Mouse (Mus musculus): ENCODE data around the gene Hfe2. TPM values are rescaled to one million over a fixed set of nuclear protein-coding genes. Genes with fewer than 3 reads are reported as not detected.
"Not testable (repeated sequence)": the region's sequence is repeated elsewhere in the genome, so short reads cannot be mapped to it uniquely, and the experiment has no call there.

Gene Hfe2
- polyA plus RNA-seq, 1 experiment from 2014 or later: 0.84 TPM

DNA sequence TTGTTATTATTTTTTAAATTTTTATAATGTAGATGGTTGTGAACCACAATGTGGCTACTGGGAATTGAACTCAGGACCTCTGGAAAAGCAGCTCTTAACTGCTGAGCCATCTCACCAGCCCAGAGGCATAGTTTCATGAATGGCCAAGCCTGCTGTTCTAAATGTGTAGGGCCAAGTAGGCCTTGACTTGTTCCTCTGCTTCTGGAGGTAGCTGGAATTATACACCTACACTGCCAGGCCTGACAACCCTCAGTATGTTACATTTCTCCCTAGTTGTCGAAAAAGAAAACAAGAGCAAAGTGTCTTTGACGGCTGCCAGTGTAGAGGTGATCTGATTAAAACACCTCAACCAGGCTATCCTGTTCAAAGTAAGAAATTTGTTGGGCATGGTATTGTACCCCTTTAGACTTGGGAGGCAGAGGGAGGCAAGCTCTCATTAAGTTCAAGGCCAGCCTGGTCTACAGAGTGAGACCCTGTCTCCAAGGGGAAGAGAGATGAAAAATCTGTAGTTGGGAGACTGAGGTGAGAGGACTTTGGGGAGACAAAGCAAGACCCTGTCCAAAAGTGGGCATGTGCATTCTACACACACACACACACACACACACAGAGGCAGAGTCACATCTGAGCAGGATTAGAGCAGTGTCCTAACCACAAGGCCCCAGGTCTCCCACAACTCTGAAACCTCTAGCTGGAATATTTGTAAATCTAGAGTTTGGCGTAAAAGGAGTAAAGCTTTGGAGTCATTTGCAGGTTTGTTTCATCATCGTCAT, 26.3 kb upstream of the Hfe2 start:
- Histone ChIP-seq H3K9ac (no peak overlapping the region), H3K4me3 (replicated peaks) (no peak overlapping the region), H3K27me3 (peaks cover 8% of the 10 kb centered on the region; the same call in 1 of the 2 replicates), H3K36me3 (replicated peaks) (no peaks in the 10 kb centered on the region), H3K9me3 (no peaks in the 10 kb centered on the region), H3K4me2 (no peak overlapping the region), H3K4me1 (peaks cover 3% of the 10 kb centered on the region), H3K27ac (no peak overlapping the region)
- 84% methylated on average over 4 of the region's 4 CpGs for WGBS
- no peak for ATAC-seq (ENCODE audit: low FRiP score)

DNA sequence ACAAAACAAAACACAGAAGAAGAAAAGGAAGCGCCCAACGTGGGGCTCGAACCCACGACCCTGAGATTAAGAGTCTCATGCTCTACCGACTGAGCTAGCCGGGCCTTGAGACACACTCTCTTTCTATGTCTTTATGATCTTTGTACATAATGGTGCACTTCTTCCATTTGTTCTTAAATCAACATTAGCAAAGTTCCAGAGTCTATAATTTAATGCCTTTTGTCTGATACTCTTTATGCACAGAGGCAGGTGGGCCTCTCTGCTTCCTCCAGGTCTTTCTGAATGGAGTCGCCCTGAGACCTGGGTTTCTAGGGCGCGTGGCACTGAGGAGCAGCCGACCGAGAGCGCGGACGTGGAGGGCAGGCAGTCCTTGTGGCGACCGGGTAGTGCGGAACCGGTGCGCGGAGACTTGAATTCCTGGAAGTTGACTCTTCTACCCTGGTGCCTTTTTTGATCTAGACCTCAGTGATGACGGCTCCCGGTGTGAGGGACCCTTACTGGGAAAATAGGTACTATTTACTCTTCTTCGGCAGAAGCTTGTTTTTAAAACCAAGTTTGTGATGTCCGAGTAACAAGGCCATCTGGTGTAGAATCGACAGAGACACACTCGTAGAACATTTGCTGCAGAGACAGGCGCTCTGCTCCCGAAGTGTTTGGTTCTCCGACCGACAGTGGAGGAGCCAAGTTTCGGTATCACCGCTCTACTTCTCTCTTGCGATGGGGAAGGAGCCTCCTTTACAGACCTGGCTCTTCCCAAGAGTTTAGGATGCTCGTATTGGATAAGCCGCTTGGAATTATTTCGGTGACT, 25.3 kb upstream of the Hfe2 start:
- Histone ChIP-seq H3K4me3 (replicated peaks) (peak overlapping the region; percentile 68), H3K4me2 (peak overlapping the region; percentile 78), H3K9me3 (no peaks in the 10 kb centered on the region), H3K27me3 (peaks cover 8% of the 10 kb centered on the region; the same call in 1 of the 2 replicates), H3K9ac (peak overlapping the region; percentile 70), H3K27ac (peak overlapping the region; percentile 78), H3K4me1 (peaks cover 3% of the 10 kb centered on the region), H3K36me3 (replicated peaks) (no peaks in the 10 kb centered on the region)
- WGBS: under 1% methylated on average over 36 of the region's 36 CpGs
- ATAC-seq (ENCODE audit: low FRiP score): peak; percentile 55

DNA sequence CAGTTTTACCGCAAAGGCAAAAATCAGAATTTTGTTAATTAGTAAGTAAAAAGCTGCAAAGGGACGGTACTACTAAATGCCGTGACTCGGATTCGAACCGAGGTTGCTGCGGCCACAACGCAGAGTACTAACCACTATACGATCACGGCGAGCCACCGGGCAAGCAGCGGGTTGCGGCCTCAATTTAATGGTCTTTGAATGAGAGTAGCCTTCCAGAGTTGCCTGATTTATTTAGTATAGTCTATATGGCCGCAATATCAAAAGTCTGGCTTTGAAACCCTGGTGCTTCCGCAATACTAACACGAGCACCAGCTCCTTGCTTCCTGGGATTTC, 24.7 kb upstream of the Hfe2 start:
- peak overlapping the region; percentile 88 for H3K27ac ChIP-seq
- peaks cover 8% of the 10 kb centered on the region; the same call in 1 of the 2 replicates for H3K27me3 ChIP-seq
- H3K4me3 ChIP-seq (replicated peaks): peak overlapping the region; percentile 68
- ATAC-seq (ENCODE audit: low FRiP score): peak; percentile 73
- under 1% methylated on average over 17 of the region's 17 CpGs for WGBS
- peak overlapping the region; percentile 74 for H3K9ac ChIP-seq
- H3K9me3 ChIP-seq: no peaks in the 10 kb centered on the region
- H3K4me2 ChIP-seq: peak overlapping the region; percentile 78
- peaks cover 3% of the 10 kb centered on the region for H3K4me1 ChIP-seq
- H3K36me3 ChIP-seq (replicated peaks): no peaks in the 10 kb centered on the region

DNA sequence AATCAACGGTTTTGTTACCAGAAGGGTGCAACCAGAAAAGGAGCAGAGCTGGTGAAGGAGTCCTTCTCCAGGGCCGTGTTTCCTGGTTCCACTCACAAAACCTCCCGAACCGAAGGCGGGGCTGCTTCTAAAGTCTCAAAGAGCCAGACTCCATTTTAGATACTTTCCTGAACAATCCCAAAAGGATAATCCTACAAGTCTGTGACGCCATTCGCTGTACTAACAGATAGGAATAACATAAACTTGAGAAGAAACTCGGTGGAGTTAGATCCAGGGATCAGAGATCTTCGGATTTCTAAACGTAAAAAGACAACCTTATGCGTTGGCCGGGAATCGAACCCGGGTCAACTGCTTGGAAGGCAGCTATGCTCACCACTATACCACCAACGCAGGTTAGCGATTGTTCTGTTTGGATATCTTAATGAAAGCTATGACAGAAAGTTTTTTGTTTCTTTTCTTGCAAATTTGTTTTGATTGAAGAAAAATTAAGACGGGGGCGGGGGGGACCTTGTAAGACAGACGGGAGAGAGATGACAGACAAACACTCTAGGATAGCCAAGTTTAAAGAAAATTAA, 24.2 kb upstream of the Hfe2 start:
- Histone ChIP-seq H3K9me3 (no peaks in the 10 kb centered on the region), H3K4me1 (peaks cover 3% of the 10 kb centered on the region), H3K27ac (peak overlapping the region; percentile 88), H3K27me3 (peaks cover 8% of the 10 kb centered on the region; the same call in 1 of the 2 replicates), H3K9ac (peak overlapping the region; percentile 74), H3K36me3 (replicated peaks) (no peaks in the 10 kb centered on the region), H3K4me3 (replicated peaks) (peak overlapping the region; percentile 68), H3K4me2 (peak overlapping the region; percentile 78)
- under 1% methylated on average over 19 of the region's 19 CpGs for WGBS
- peak; percentile 68 for ATAC-seq (ENCODE audit: low FRiP score)

DNA sequence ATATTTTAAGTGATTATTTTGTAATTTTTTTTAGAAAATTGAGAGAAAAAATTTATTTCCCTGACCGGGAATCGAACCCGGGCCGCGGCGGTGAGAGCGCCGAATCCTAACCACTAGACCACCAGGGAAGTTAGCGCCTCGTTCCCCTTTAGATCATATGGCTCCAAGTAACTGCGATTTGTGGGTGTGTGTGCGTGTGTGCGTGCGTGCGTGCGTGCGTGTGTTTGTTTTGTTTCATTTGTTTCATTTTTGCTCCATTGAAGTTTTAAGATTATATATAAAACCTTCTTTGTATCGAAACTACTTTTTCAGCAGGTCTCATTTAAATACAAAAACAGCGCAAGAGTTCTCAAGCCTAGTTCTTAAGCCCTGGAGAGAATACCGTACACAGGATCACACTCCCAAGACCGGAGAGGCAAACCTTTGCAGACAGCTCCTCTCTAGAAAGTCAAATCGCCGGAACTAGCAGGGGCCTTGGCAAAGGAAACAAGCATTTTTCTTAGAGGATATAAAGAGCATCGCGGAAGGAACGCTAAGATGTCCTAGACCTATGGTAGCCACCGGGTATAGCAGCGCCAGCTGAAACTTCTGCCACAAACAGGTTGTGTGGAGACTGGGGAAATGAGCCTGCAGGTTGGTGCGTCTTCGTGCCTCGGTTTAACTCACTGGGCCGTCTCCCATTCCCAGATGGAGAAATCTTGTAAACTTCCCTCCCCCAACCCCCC, 23.4 kb upstream of the Hfe2 start:
- H3K9ac ChIP-seq: peak overlapping the region; percentile 61

DNA sequence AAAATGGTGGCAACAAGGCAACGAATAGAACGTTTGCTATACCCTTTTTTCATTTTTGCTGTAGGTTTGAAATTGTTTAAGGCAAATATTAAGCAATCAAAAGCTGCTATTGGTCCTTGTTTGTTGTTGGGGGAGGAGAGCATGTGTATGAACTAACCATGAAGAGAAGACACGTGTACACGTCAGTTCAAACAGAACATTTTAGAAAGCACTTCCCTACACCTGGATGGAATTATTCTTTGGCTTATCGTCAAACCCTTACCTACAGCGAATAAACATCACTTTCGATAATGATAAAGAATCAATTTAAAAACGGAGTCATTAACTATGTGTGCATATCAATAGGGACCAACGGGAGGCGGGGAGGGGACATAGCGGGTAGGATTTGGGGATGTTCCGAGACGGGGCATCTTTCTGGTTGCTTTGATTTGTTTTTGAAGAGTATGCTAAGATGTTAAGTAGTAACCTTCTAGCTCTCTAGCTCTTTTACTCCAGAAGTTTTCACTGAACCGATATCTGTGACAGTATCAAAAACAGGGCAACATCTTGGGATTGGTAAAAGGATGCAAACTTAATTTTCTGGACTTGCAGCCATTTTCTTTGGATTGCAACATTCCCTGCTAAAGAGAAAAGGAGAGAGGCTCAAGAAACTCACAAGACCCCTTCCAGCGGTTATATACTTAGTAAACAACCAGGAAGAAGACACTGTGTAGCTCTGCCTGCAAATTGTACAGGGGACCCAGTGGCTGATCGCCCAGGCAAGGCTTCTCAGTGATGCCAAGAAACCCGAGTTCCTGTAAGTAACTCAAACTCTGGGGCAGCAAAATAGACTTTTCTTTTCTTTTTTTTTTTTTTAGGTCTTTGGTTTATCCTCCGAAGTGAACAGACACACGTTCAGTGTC, 22.5 kb upstream of the Hfe2 start:
- H3K9me3 ChIP-seq: no peaks in the 10 kb centered on the region
- under 1% methylated on average over 19 of the region's 19 CpGs for WGBS
- H3K27me3 ChIP-seq: no peaks in the 10 kb centered on the region
- H3K9ac ChIP-seq: peak overlapping the region; percentile 61
- peak overlapping the region; percentile 20; the same call in 1 of the 2 replicates for H3K27ac ChIP-seq
- no peaks in the 10 kb centered on the region for H3K36me3 ChIP-seq (replicated peaks)
- peak overlapping the region; percentile 78 for H3K4me2 ChIP-seq
- ATAC-seq (ENCODE audit: low FRiP score): no peak
- peak overlapping the region; percentile 68 for H3K4me3 ChIP-seq (replicated peaks)
- no peaks in the 10 kb centered on the region; the same call in none of the 2 replicates for H3K4me1 ChIP-seq

More for the DNA sequence above, 23.4 kb upstream of the Hfe2 start:
- Histone ChIP-seq H3K4me1 (peaks cover 3% of the 10 kb centered on the region), H3K4me3 (replicated peaks) (peak overlapping the region; percentile 68), H3K4me2 (peak overlapping the region; percentile 78), H3K36me3 (replicated peaks) (no peaks in the 10 kb centered on the region), H3K27me3 (peaks cover 2% of the 10 kb centered on the region; the same call in 1 of the 2 replicates), H3K9me3 (no peaks in the 10 kb centered on the region), H3K27ac (peak overlapping the region; percentile 20)
- ATAC-seq (ENCODE audit: low FRiP score): peak; percentile 77
- WGBS: under 1% methylated on average over 32 of the region's 32 CpGs

DNA sequence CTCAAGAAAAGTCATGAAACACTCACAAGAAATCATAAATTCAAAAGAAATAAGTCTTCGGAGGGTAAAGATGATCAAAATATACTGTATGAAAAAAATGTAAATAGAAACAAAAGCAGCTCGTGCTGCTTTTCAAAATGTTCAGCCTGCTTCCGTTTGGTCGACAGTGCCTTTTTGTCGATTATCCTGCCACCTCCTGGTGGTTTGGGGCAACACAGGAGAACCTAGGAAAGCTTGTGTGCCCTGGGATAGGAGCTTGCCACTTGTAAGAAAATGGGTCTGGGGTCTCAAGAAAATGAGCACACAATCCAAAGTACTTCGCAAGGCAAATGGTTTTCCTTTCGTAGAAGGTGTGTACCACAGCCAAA, 21.9 kb upstream of the Hfe2 start:
- H3K9me3 ChIP-seq: no peaks in the 10 kb centered on the region
- H3K27ac ChIP-seq: no peak overlapping the region
- H3K9ac ChIP-seq: no peak overlapping the region
- no peaks in the 10 kb centered on the region for H3K27me3 ChIP-seq
- H3K4me3 ChIP-seq (replicated peaks): peak overlapping the region; percentile 68
- no peaks in the 10 kb centered on the region for H3K36me3 ChIP-seq (replicated peaks)
- ATAC-seq (ENCODE audit: low FRiP score): no peak
- WGBS: under 1% methylated on average over 7 of the region's 7 CpGs
- peak overlapping the region; percentile 78 for H3K4me2 ChIP-seq
- no peaks in the 10 kb centered on the region; the same call in 1 of the 2 replicates for H3K4me1 ChIP-seq

DNA sequence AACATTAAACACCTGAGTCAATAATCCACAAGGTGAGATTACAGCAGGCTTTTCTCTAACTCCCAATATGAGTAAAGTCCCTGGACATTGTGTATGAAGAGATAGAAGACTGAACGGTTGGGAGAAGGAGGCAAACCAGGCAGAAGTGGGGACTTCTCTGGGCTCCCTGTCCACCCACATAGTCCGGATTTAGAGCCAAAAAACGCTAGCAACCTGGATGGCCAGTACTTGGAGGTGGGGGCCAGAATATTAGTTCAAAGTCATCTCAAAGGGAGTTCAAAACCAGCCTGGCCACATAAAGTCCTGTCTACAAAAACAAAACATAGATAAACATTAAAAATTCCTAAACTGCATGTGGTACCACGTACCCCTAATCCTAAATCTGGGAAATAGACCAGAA, 21.0 kb upstream of the Hfe2 start:
- Histone ChIP-seq H3K27me3 (no peaks in the 10 kb centered on the region), H3K4me1 (no peaks in the 10 kb centered on the region; the same call in 1 of the 2 replicates), H3K4me3 (replicated peaks) (no peak overlapping the region), H3K9me3 (no peaks in the 10 kb centered on the region), H3K9ac (no peak overlapping the region), H3K36me3 (replicated peaks) (no peaks in the 10 kb centered on the region), H3K4me2 (no peak overlapping the region), H3K27ac (no peak overlapping the region)
- WGBS: 71% methylated on average over 4 of the region's 4 CpGs
- no peak for ATAC-seq (ENCODE audit: low FRiP score)

DNA sequence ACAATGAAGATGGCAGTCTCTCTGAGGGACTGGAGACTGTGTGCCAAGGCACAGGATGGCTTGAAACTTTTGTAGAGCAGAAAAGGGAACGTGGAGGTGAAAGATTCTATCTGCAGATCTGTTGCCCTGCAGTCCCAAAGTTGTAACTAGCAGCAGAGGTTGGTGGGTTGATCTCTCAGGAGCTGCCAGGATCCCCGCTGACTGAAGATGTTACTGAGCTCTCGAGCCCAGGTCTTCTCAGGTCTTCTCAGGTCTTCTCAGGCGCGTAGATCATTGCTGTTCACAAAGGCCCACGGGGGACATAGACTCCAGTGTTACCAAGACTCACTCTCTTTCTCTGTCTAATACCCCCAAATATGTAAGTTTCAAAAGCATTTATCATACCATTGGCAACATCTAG, 20.0 kb upstream of the Hfe2 start:
- ATAC-seq (ENCODE audit: low FRiP score): no peak
- Histone ChIP-seq H3K9me3 (no peaks in the 10 kb centered on the region), H3K27me3 (no peaks in the 10 kb centered on the region), H3K4me3 (replicated peaks) (no peak overlapping the region), H3K9ac (no peak overlapping the region), H3K4me1 (no peaks in the 10 kb centered on the region; the same call in 1 of the 2 replicates), H3K27ac (no peak overlapping the region), H3K36me3 (replicated peaks) (no peaks in the 10 kb centered on the region), H3K4me2 (no peak overlapping the region)
- WGBS: 85% methylated on average over 6 of the region's 6 CpGs

DNA sequence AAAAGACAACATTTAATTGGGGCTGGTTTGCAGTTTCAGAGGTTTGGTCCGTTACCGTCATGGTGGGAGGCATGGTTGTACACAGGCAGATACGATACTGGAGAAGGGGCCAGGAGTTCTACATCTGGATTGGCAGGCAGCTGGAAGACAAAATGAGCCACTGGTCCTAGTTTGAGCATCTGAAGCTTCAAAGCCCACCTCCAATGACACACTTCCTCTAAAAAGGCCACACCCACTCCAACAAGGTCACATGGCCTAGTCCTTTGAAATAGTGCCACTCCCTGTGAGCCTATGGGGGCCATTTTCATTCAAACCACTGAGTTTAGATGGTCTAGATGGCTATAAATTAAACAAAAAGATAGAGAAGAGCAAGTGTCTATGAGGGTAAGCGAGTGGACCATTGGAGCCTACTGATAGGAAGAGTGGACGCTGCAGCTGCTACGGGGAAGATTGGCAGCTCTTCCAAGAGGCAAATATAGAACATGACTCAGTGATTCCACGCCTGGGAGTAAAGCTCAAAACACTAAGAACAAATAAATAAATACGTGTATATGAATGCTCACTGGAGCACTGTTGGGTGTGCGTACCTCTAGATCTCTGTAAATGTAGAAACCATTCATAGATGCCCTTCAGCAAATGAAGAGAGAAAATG, 18.4 kb upstream of the Hfe2 start:
- ATAC-seq (ENCODE audit: low FRiP score): no peak
- Histone ChIP-seq H3K27me3 (no peaks in the 10 kb centered on the region), H3K9ac (no peak overlapping the region), H3K4me2 (no peak overlapping the region), H3K4me1 (no peaks in the 10 kb centered on the region; the same call in 1 of the 2 replicates), H3K4me3 (replicated peaks) (no peak overlapping the region), H3K9me3 (no peaks in the 10 kb centered on the region), H3K36me3 (replicated peaks) (no peaks in the 10 kb centered on the region), H3K27ac (no peak overlapping the region)
- 92% methylated on average over 9 of the region's 9 CpGs for WGBS

DNA sequence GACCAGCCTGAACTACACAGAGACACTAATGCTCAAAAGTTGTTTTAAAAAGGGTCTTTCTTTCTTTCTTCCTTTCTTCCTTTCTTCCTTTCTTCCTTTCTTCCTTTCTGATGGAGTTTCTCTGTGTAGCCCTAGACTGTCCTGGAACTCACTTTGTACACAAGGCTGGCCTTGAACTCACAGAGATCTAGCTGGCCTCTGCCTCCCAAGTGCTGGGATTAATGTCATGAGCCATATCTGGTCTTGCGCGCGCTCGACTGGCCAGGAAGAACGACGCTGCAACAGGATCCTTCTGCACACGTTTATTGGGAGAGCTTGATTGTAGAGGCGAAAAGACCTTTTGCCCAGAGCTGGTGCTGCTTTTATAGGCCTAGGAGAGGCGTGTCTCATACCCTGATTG, 17.0 kb upstream of the Hfe2 start:
- ATAC-seq (ENCODE audit: low FRiP score); H3K4me1 ChIP-seq; H3K27ac ChIP-seq; H3K9ac ChIP-seq; H3K27me3 ChIP-seq; H3K9me3 ChIP-seq; H3K4me3 ChIP-seq (replicated peaks); H3K4me2 ChIP-seq; H3K36me3 ChIP-seq (replicated peaks): not testable (repeated sequence)
- 89% methylated on average over 8 of the region's 9 CpGs for WGBS

Data from forebrain, embryonic 12.5 days (tissue).